Mouse (Mus musculus) urinary bladder, postnatal 25 days (tissue): ENCODE measurements at regions not wholly inside any gene's neighbourhood (a gene's known extent, or its start where the extent isn't known, plus 50 kb on each side); places are given as distances from the start of the nearest gene placed in this dataset.

ENCODE experiments used
- DNase-seq: peaks from one replicate; pipeline ENCODE4 v3.0.0; 2022; ENCODE audit warnings: low spot score

DNA sequence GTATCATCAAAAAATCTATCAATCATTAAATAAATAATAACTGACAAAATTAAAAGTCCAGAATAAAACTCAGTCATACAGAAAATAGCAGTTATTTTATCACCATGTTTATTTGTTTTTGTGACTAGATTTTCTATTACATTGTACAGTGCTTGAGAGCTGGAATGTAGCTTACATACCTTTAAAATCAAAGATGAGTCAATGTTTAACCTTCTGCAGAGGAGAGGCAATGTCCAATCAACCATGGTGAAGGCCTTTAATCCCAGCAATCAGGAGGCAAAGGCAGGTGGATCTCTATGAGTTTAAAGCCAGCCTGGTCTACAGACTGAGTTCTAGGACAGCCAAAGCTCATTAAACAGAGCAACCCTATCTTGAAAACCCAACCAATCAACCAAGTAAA lies 131.1 kb downstream of the Gm9733 start:
- no peak for DNase-seq

- DNase-seq, result no peak
Observed at GRCm38 (mm10) chr3:15202760-15203159, 129.3 kb downstream of the Gm9733 start.

GRCm38 (mm10) chr3:15205266-15206229 lies 126.6 kb downstream of the Gm9733 start:
- no peak for DNase-seq

GRCm38 (mm10) chr3:15212357-15212756 lies 119.7 kb downstream of the Gm9733 start:
- no peak for DNase-seq

DNA sequence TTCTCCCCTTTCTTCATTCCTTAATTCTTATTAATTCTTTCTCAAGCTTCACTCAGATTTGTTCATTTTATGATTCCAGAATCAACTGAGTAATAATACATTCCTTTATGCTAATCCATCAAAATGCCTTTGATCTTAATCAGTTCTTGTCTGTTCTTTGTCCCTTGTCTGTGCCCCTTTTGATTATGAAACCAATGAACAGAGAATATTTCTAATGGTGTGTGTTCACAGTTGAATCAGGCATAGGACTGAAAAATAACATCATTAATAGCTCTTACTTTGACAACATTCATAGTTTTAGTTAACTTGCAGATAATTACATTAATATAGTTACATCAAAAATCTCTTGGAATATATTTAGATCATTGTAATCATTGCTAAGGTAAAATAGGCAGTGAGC lies 114.5 kb downstream of the Gm9733 start:
- no peak for DNase-seq

DNA sequence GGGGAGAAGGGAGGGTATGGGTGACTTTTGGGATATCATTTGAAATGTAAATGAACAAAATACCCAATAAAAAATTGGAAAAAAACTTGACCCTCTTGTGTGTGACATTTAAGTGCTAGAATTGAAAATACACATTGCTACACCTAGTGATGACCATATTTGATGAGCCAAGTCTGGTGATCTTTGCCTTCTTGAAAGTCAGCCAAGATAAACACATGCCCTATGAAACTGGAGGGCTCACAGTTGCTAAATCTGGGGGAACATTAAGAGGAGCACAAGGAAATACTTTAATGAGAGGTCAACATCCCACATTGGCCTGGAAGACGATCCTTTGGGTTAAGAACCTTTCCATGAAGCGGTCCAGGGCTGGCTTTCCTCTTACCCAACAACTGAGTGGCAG lies 112.8 kb downstream of the Gm9733 start:
- DNase-seq, result no peak

DNA sequence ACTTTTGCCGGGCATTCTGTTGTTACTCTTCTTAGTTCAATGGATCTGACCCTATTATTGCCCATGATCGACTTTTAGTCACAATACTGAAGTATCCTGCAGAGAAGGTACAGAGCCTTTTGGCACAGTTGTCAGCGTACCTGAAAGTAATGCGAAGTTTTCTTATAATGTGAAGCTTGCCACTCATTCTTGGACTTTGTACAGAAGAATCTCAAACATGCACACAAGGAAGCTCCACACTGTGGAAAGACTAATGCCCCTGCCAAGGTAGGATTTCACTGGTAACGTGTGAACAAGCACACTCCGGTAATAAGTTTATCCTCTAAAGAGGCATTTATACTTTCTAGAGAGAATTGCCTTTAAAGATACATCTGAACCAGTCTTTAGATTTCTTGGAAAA lies 108.8 kb downstream of the Gm9733 start:
- no peak for DNase-seq

DNA sequence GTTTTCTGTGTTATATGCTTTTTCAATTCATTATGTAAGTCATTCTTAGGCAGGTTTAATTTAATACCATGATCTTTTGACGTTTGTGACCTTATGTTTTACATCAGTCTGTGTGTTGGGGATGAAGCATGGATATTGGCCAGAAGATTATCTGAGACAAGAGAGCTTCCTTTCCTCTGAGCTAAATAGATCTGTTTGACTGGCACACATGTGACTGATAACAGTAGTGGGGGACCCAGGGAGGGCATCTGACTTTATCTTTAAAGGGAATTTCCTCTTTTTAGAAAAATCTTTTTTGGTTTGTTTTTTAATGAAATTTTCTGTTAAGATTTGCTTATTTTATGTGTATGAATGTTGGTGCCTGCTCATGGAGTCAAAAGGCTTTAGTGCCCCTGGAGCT lies 107.7 kb downstream of the Gm9733 start:
- no peak for DNase-seq

DNA sequence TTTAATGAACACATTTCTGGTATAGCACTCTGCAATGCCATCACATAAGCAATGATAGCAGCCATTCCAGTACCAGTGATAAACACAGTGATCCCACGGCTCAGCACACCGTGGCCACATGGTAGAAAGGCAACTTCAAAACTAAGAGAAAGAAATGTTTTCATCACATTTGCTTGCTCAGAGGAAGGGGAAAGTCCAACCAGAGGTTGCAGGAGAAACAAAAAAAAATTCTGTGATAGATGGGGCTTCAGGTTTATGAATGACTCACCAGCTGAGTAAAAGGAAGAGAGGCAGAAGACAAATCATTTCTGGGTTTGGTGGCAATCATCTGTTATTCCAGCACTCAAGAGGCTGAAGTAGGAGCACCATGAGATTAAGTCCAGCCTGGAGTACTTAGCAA lies 103.5 kb downstream of the Gm9733 start:
- DNase-seq, result no peak

DNA sequence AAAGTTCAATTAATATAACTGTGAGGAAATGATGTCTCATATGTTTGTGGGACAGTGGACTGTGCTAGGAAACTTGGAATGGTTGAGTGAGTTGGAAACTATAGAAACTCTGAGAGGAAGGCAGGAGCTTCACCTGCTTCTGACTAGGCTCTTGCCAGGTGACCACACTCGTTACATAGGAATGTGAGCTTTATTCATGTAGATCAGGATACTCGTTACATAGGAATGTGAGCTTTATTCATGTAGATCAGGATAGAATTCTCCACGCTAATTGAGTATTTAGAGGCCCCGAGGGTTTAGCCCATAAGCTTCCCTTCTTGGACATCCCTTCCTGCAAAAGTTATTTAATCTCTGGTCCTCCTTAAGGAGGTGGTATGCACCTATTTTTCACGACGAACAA lies 101.9 kb downstream of the Gm9733 start:
- DNase-seq, result no peak

GRCm38 (mm10) chr3:15231433-15231832 lies 100.7 kb downstream of the Gm9733 start:
- no peak for DNase-seq

- DNase-seq, result no peak
Observed at GRCm38 (mm10) chr3:15237817-15238432, 94.2 kb downstream of the Gm9733 start.

DNA sequence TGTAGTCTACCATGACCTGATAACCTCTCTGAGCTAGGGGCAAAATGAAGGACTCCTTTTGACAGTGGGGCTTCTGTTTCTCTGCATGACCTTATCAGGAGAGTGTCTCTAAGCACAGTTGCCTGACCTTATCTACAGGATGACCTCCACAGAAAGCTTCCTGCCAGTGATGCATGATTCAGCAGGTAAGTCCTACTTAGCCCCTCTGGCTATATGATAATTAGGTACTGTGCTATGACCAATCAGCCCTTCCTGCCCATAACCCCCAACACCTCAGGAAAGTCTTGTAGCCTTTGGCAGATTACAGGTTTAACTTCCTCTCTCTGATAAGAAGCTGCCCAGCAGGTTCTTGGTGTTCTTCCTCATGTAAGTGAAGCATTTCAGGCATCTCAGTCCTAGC lies 89.7 kb downstream of the Gm9733 start:
- no peak for DNase-seq

DNA sequence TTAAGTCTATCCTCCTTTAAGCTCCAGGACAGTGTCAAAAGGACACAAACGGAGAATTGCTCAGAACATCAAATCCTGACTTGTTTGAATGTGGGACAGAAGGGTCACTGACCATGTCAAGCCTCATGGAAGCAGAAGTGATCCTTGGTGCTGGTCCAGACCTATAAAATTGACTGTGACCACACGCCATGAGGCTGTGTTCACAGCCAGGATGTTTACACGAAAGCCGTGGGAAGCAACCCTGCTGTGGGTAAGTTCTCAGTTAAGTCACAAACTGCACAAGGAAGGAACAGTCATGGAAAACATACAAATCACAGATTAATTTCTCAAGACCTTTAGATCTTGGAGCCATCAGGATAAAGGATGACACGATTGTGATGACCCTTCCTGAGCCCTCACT lies 88.5 kb downstream of the Gm9733 start:
- no peak for DNase-seq

DNA sequence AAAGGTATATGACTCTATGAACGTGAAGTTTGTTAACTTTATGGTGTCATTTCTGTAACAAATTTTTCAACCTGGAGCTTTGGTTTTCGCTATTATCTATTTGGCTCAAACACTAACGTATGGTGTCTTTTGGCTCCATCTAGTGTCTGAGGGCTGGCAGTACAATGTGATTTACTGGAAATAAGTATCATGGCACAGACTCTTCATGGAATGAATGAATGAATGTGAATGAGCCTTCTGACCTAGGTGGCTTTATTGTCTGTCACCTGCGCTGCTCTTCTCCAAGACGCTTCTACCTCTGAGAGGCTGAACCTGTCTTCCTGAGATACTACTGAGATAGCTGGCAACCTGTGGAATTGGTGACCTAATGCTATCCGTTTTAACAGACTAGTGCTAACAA lies 87.1 kb downstream of the Gm9733 start:
- DNase-seq, result no peak
